16 mouse cellular contexts compared by ENCODE assay signal in the genomic region with DNA sequence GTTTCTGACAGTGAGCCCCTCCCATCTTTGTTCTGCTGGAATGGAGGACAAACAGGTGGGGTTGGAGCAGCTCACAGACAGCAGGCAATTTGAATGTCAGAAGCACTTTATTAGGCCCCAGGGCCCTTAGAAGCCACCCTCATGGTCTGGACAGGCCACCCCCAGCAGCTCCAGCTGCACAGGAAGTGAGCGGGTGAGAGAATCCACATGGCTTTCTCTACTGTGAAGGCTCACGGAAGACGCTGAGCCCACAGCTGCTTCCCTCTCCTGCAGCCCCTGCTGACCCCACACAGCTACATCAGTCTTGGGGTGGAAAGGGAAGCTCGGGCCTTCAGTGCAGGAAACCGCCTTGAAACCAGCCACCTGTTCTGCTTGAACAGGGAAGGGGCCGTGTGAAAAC. TPM values are rescaled to one million over a fixed set of nuclear protein-coding genes. Genes with fewer than 3 reads are reported as not detected.
DNase-seq lines count a peak whose midpoint lies in the region; ATAC-seq and TF ChIP-seq lines count a peak whose summit lies in the region.
"Had no signal": no experiment of that assay in that cellular context is flagged by ENCODE, and none has a peak within 500 bp of the region (broad histone marks: within the 10 kb centered on the region; RNA-seq: fewer than 3 reads in every experiment).

No protein-coding gene starts in this region.

- H3K9me3 ChIP-seq in kidney, embryonic 15.5 days (replicated peaks), result no peaks in the 10 kb centered on the region
- H3K9me3 ChIP-seq in lung, postnatal 0 days (ENCODE audit: low read length), result no peaks in the 10 kb centered on the region
- H3K9me3 ChIP-seq in stomach, embryonic 14.5 days (ENCODE audit: control insufficient read depth, low read depth, low read length), result no peaks in the 10 kb centered on the region
- H3K9me3 ChIP-seq: heart, embryonic 12.5 days; hindbrain, embryonic 13.5 days; midbrain, embryonic 10.5 days had no signal

- TF ChIP-seq CTCF in lung, postnatal 0 days (IDR thresholded peaks at IDR 0.05), result no peak

- H3K9ac ChIP-seq in kidney, embryonic 15.5 days, result no peak overlapping the region
- H3K9ac ChIP-seq in lung, postnatal 0 days (replicated peaks; ENCODE audit: low read depth), result no peak overlapping the region
- H3K9ac ChIP-seq in stomach, embryonic 14.5 days (replicated peaks; ENCODE audit: low read depth, low read length), result no peak overlapping the region
- H3K9ac ChIP-seq: heart, embryonic 12.5 days; hindbrain, embryonic 13.5 days had no signal

- TF ChIP-seq EP300 in lung, postnatal 0 days (IDR thresholded peaks at IDR 0.05), result no peak

- peak overlapping the region; percentile 30 for H3K27ac ChIP-seq in kidney, embryonic 15.5 days
- H3K27ac ChIP-seq in lung, postnatal 0 days (ENCODE audit: low read length), result no peak overlapping the region
- 0 out of 2 replicates have a peak overlapping the region, but pooled peaks have one; percentile 0 for H3K27ac ChIP-seq in stomach, embryonic 14.5 days (ENCODE audit: low read length)
- H3K27ac ChIP-seq: gastrocnemius, adult 2 months; hindbrain, embryonic 13.5 days; midbrain, embryonic 10.5 days had no signal

- H3K4me1 ChIP-seq in kidney, embryonic 15.5 days, result peaks cover 35% of the 10 kb centered on the region
- H3K4me1 ChIP-seq in lung, postnatal 0 days (ENCODE audit: insufficient read depth, low read depth, low read length), result no peaks in the 10 kb centered on the region
- peaks cover 12% of the 10 kb centered on the region for H3K4me1 ChIP-seq in stomach, embryonic 14.5 days (ENCODE audit: control insufficient read depth, insufficient read depth, low read length)
- H3K4me1 ChIP-seq: heart, embryonic 12.5 days had no signal

- peak; percentile 68 for ATAC-seq in kidney, embryonic 15.5 days (replicated peaks; ENCODE audit: low FRiP score)
- peak; percentile 54; the same call in 1 of the 2 replicates for ATAC-seq in lung, postnatal 0 days
- ATAC-seq in hematopoietic stem cell, adult 5-6 weeks (replicated peaks in 1 of 2; ENCODE audit: insufficient read depth in 1 of 2, low FRiP score in 2 of 2, low TSS enrichment in 1 of 2, low read depth in 1 of 2, poor library complexity in 2 of 2, severe bottlenecking in 2 of 2), result peak; percentile 86 to 92
- ATAC-seq in stomach, embryonic 14.5 days (ENCODE audit: insufficient number of reproducible peaks, insufficient read depth, low FRiP score, low read depth), result peak; percentile 76; the same call in 1 of the 2 replicates
- ATAC-seq: forebrain, embryonic 16.5 days had no signal

- no peak overlapping the region for H3K4me2 ChIP-seq in kidney, embryonic 15.5 days
- H3K4me2 ChIP-seq in lung, postnatal 0 days (replicated peaks; ENCODE audit: low read depth, low read length), result no peak overlapping the region
- no peak overlapping the region for H3K4me2 ChIP-seq in stomach, embryonic 14.5 days (replicated peaks; ENCODE audit: low read depth, low read length)
- H3K4me2 ChIP-seq: heart, embryonic 12.5 days; hindbrain, embryonic 13.5 days had no signal

- DNase-seq in kidney, adult 11 months, result no peak
- DNase-seq in lung, postnatal 0 days (ENCODE audit: low spot score), result peak; percentile 54
- no peak for DNase-seq in lung, postnatal 36 days
- DNase-seq in adrenal gland, adult 18-20 months (ENCODE audit: low spot score in 2 of 2), result no peak
- DNase-seq in layer of hippocampus, adult 9-10 months (ENCODE audit: low spot score), result no peak
- DNase-seq: gastrocnemius, adult 2 months; right cerebral cortex, adult 18-20 months; spleen, adult 18-20 months had no signal

- H3K36me3 ChIP-seq in kidney, embryonic 15.5 days, result peaks cover 40% of the 10 kb centered on the region
- H3K36me3 ChIP-seq in lung, postnatal 0 days (ENCODE audit: insufficient read depth, low read length), result 0 out of 2 replicates have a peak, but pooled peaks cover 3% of the 10 kb centered on the region
- H3K36me3 ChIP-seq in stomach, embryonic 14.5 days (ENCODE audit: control insufficient read depth, insufficient read depth, low read length), result peaks cover 5% of the 10 kb centered on the region

- peaks cover 15% of the 10 kb centered on the region for H3K27me3 ChIP-seq in kidney, embryonic 15.5 days
- H3K27me3 ChIP-seq in lung, postnatal 0 days (replicated peaks; ENCODE audit: insufficient read depth, low read length), result no peaks in the 10 kb centered on the region
- H3K27me3 ChIP-seq in stomach, embryonic 14.5 days (ENCODE audit: control insufficient read depth, insufficient read depth, low read length), result no peaks in the 10 kb centered on the region

- 26% methylated on average over 6 of the region's 6 CpGs for WGBS in kidney, embryonic 15.5 days
- 32% methylated on average over 6 of the region's 6 CpGs for WGBS in lung, postnatal 0 days
- 26% methylated on average over 6 of the region's 6 CpGs for WGBS in stomach, embryonic 14.5 days

- no peak overlapping the region for H3K4me3 ChIP-seq in kidney, embryonic 15.5 days (replicated peaks)
- H3K4me3 ChIP-seq in lung, postnatal 0 days (ENCODE audit: low read depth, low read length), result no peak overlapping the region
- no peak overlapping the region for H3K4me3 ChIP-seq in stomach, embryonic 14.5 days (ENCODE audit: low read depth, low read length)
- H3K4me3 ChIP-seq: erythroblast, embryonic 14.5 days; gastrocnemius, adult 2 months; heart, embryonic 12.5 days; hindbrain, embryonic 13.5 days; midbrain, embryonic 10.5 days had no signal

RNA-seq across cellular contexts. Expression of a gene that starts 8.1 kb away (rescaled TPM):
- polyA plus RNA-seq in kidney, embryonic 15.5 days (2015; fragmentation: Nextera tagmentation; extraction: Ambion mirVana), result 18.9 and 19.9 TPM in 2 replicates
- polyA plus RNA-seq in lung, postnatal 0 days (2015; fragmentation: Nextera tagmentation; extraction: Ambion mirVana), result 8.7 and 9.7 TPM in 2 replicates
- 12.2 and 13.2 TPM in 2 replicates for total RNA-seq in hematopoietic stem cell, adult 5-6 weeks (2017)
- polyA plus RNA-seq in stomach, embryonic 14.5 days (2014; fragmentation: Nextera tagmentation; extraction: Ambion mirVana), result 12.2 and 12.5 TPM in 2 replicates
- 10 to 100 TPM in 1 of 2 experiments, 1 to 10 TPM in 1; 9.4 to 11.0 TPM for total RNA-seq in adrenal gland, adult 18-20 months (2021)

RNA-seq across cellular contexts. Expression of a gene that starts 8.2 kb away (rescaled TPM):
- 48.9 and 53.3 TPM in 2 replicates for polyA plus RNA-seq in kidney, embryonic 15.5 days (2015; fragmentation: Nextera tagmentation; extraction: Ambion mirVana)
- polyA plus RNA-seq in lung, postnatal 0 days (2015; fragmentation: Nextera tagmentation; extraction: Ambion mirVana), result 40.1 and 44.2 TPM in 2 replicates
- total RNA-seq in hematopoietic stem cell, adult 5-6 weeks (2017), result 21.6 and 35.8 TPM in 2 replicates
- 45.3 and 45.4 TPM in 2 replicates for polyA plus RNA-seq in stomach, embryonic 14.5 days (2014; fragmentation: Nextera tagmentation; extraction: Ambion mirVana)
- 10 to 100 TPM; 28.4 to 33.9 TPM for total RNA-seq in adrenal gland, adult 18-20 months (2021)
